Comparison of ENCODE assay signal across 9 mouse cellular contexts in genomic region chr8:72135446-72136301, GRCm38 (mm10). TPM values are rescaled to one million over a fixed set of nuclear protein-coding genes. Genes with fewer than 3 reads are reported as not detected.
DNase-seq lines count a peak whose midpoint lies in the region; ATAC-seq lines count a peak whose summit lies in the region.
"Had no signal": no experiment of that assay in that cellular context is flagged by ENCODE, and none has a peak within 500 bp of the region (broad histone marks: within the 10 kb centered on the region; RNA-seq: fewer than 3 reads in every experiment).

No protein-coding gene starts in this region.

- peak overlapping the region; percentile 76 for H3K4me3 ChIP-seq in forebrain, embryonic 11.5 days (ENCODE audit: low read depth, low read length)
- peak overlapping the region; percentile 77 for H3K4me3 ChIP-seq in limb, embryonic 11.5 days (ENCODE audit: low read depth, low read length)
- peak overlapping the region; percentile 58 for H3K4me3 ChIP-seq in midbrain, embryonic 11.5 days (ENCODE audit: low read depth, low read length)

- peak overlapping the region; percentile 89 for H3K4me2 ChIP-seq in forebrain, embryonic 11.5 days (ENCODE audit: low read depth, low read length, severe bottlenecking)
- peak overlapping the region; percentile 78 for H3K4me2 ChIP-seq in limb, embryonic 11.5 days (ENCODE audit: low read depth, severe bottlenecking)
- H3K4me2 ChIP-seq in midbrain, embryonic 11.5 days: peak overlapping the region; percentile 86

- H3K27me3 ChIP-seq in forebrain, embryonic 11.5 days (ENCODE audit: control insufficient read depth, insufficient read depth, low read length): no peaks in the 10 kb centered on the region
- H3K27me3 ChIP-seq in limb, embryonic 11.5 days (ENCODE audit: control insufficient read depth, insufficient read depth, low read length): no peaks in the 10 kb centered on the region
- H3K27me3 ChIP-seq in midbrain, embryonic 11.5 days (ENCODE audit: control insufficient read depth, insufficient read depth, low read length): no peaks in the 10 kb centered on the region
- no peaks in the 10 kb centered on the region for H3K27me3 ChIP-seq in splenic B cell, adult 2 months (ENCODE audit: control insufficient read depth, insufficient read depth, low read length, poor library complexity, severe bottlenecking)

- peaks cover 4% of the 10 kb centered on the region; the same call in 1 of the 2 replicates for H3K4me1 ChIP-seq in forebrain, embryonic 11.5 days (replicated peaks; ENCODE audit: control insufficient read depth, insufficient read depth, low read length)
- peaks cover 3% of the 10 kb centered on the region; the same call in 1 of the 2 replicates for H3K4me1 ChIP-seq in limb, embryonic 11.5 days (ENCODE audit: control insufficient read depth, insufficient read depth, low read length)
- H3K4me1 ChIP-seq in midbrain, embryonic 11.5 days (ENCODE audit: control insufficient read depth, insufficient read depth, low read length): peaks cover 8% of the 10 kb centered on the region

- H3K27ac ChIP-seq in forebrain, embryonic 11.5 days (ENCODE audit: low read depth, low read length): peak overlapping the region; percentile 95
- H3K27ac ChIP-seq in limb, embryonic 11.5 days (replicated peaks; ENCODE audit: low read depth, low read length): peak overlapping the region; percentile 98
- H3K27ac ChIP-seq in midbrain, embryonic 11.5 days (ENCODE audit: low read depth, low read length): peak overlapping the region; percentile 93

- peak overlapping the region; percentile 96 for H3K9ac ChIP-seq in forebrain, embryonic 11.5 days (ENCODE audit: low read length)
- H3K9ac ChIP-seq in limb, embryonic 11.5 days (ENCODE audit: low read length): peak overlapping the region; percentile 98
- peak overlapping the region; percentile 86 for H3K9ac ChIP-seq in midbrain, embryonic 11.5 days (ENCODE audit: low read length)

- no peaks in the 10 kb centered on the region for H3K9me3 ChIP-seq in forebrain, embryonic 11.5 days (ENCODE audit: control insufficient read depth, low read length)
- no peaks in the 10 kb centered on the region for H3K9me3 ChIP-seq in limb, embryonic 11.5 days (ENCODE audit: control insufficient read depth, low read length)
- H3K9me3 ChIP-seq in midbrain, embryonic 11.5 days (ENCODE audit: control insufficient read depth, low read length): no peaks in the 10 kb centered on the region

- ATAC-seq in forebrain, embryonic 11.5 days (replicated peaks; ENCODE audit: low FRiP score): peak; percentile 81
- ATAC-seq in limb, embryonic 11.5 days (ENCODE audit: insufficient number of reproducible peaks, low FRiP score, low TSS enrichment, low read depth): peak; percentile 69
- peak; percentile 77 for ATAC-seq in midbrain, embryonic 11.5 days (ENCODE audit: low FRiP score)
- no peak for ATAC-seq in erythroid progenitor cell, adult 5-6 weeks (replicated peaks; ENCODE audit: low FRiP score, poor library complexity, severe bottlenecking)

- intact Hi-C loops in heart, postnatal 25 days (cut with DNase I): no loop called here

- under 1% methylated on average over 62 of the region's 62 CpGs for WGBS in forebrain, embryonic 11.5 days
- WGBS in limb, embryonic 11.5 days: under 1% methylated on average over 62 of the region's 62 CpGs
- under 1% methylated on average over 59 of the region's 62 CpGs for WGBS in midbrain, embryonic 11.5 days

- H3K36me3 ChIP-seq in forebrain, embryonic 11.5 days (ENCODE audit: control insufficient read depth, insufficient read depth, low read length): peaks cover 5% of the 10 kb centered on the region; the same call in 1 of the 2 replicates
- peaks cover 13% of the 10 kb centered on the region for H3K36me3 ChIP-seq in limb, embryonic 11.5 days (ENCODE audit: control insufficient read depth, insufficient read depth, low read length)
- H3K36me3 ChIP-seq in midbrain, embryonic 11.5 days (ENCODE audit: control insufficient read depth, insufficient read depth, low read length): peaks cover 5% of the 10 kb centered on the region
- peaks cover 10% of the 10 kb centered on the region for H3K36me3 ChIP-seq in splenic B cell, adult 2 months (ENCODE audit: control insufficient read depth, insufficient read depth, low read length, poor library complexity, severe bottlenecking)

- DNase-seq in CD8-positive naive resting alpha-beta T cell, adult 2 months (ENCODE audit: low read depth in 2 of 2, low spot score in 2 of 2): peak; percentile 35 to 44
- peak; percentile 66 for DNase-seq in adrenal gland, postnatal 14 days
- peak; percentile 88 for DNase-seq in forebrain, embryonic 11.5 days (ENCODE audit: low spot score)
- DNase-seq in heart, postnatal 25 days (ENCODE audit: low spot score): peak; percentile 37
- peak; percentile 86 for DNase-seq in limb, embryonic 11.5 days (ENCODE audit: low spot score)
- peak; percentile 95 for DNase-seq in midbrain, embryonic 11.5 days (ENCODE audit: low spot score, missing footprints)
- DNase-seq in splenic B cell, adult 2 months (ENCODE audit: low read depth, low spot score): peak; percentile 59

RNA-seq across cellular contexts. Expression of gene Tpm4, which starts 0.9 kb away (rescaled TPM):
- total RNA-seq in adrenal gland, postnatal 14 days (2021): 286 and 295 TPM in 2 replicates
- 539 and 557 TPM in 2 replicates for polyA plus RNA-seq in forebrain, embryonic 11.5 days (2014; fragmentation: Nextera tagmentation; extraction: Ambion mirVana)
- 100 to 1,000 TPM; 105 to 108 TPM for total RNA-seq in heart, postnatal 25 days (2021)
- polyA plus RNA-seq in limb, embryonic 11.5 days (2014; fragmentation: Nextera tagmentation; extraction: Ambion mirVana): 789 and 800 TPM in 2 replicates
- polyA plus RNA-seq in midbrain, embryonic 11.5 days (2014; fragmentation: Nextera tagmentation; extraction: Ambion mirVana): 548 and 589 TPM in 2 replicates
- total RNA-seq in erythroid progenitor cell, adult 5-6 weeks (2015; ENCODE audit: low replicate concordance): 19.3 and 26.3 TPM in 2 replicates
- 20.3 and 23.4 TPM in 2 replicates for total RNA-seq in erythroid progenitor cell, adult 5-6 weeks (2017; ENCODE audit: low replicate concordance)

RNA-seq across cellular contexts. Expression of gene Rab8a, which starts 25.3 kb away (rescaled TPM):
- 64.5 and 66.1 TPM in 2 replicates for total RNA-seq in adrenal gland, postnatal 14 days (2021)
- polyA plus RNA-seq in forebrain, embryonic 11.5 days (2014; fragmentation: Nextera tagmentation; extraction: Ambion mirVana): 90.5 and 110 TPM in 2 replicates
- 10 to 100 TPM; 23.4 to 23.5 TPM for total RNA-seq in heart, postnatal 25 days (2021)
- 98.8 and 123 TPM in 2 replicates for polyA plus RNA-seq in limb, embryonic 11.5 days (2014; fragmentation: Nextera tagmentation; extraction: Ambion mirVana)
- polyA plus RNA-seq in midbrain, embryonic 11.5 days (2014; fragmentation: Nextera tagmentation; extraction: Ambion mirVana): 103 and 107 TPM in 2 replicates
- 47.8 and 47.9 TPM in 2 replicates for total RNA-seq in erythroid progenitor cell, adult 5-6 weeks (2015; ENCODE audit: low replicate concordance)
- total RNA-seq in erythroid progenitor cell, adult 5-6 weeks (2017; ENCODE audit: low replicate concordance): 130 and 194 TPM in 2 replicates

RNA-seq across cellular contexts. Expression of gene Olfr374, which starts 28.8 kb away (rescaled TPM):
- not detected in 2 replicates for total RNA-seq in adrenal gland, postnatal 14 days (2021)
- not detected in 2 replicates for polyA plus RNA-seq in forebrain, embryonic 11.5 days (2014; fragmentation: Nextera tagmentation; extraction: Ambion mirVana)
- not detected for total RNA-seq in heart, postnatal 25 days (2021)
- polyA plus RNA-seq in limb, embryonic 11.5 days (2014; fragmentation: Nextera tagmentation; extraction: Ambion mirVana): not detected in 2 replicates
- not detected in 2 replicates for polyA plus RNA-seq in midbrain, embryonic 11.5 days (2014; fragmentation: Nextera tagmentation; extraction: Ambion mirVana)
- not detected in 2 replicates for total RNA-seq in erythroid progenitor cell, adult 5-6 weeks (2015; ENCODE audit: low replicate concordance)
- not detected in 2 replicates for total RNA-seq in erythroid progenitor cell, adult 5-6 weeks (2017; ENCODE audit: low replicate concordance)
- total RNA-seq: hematopoietic stem cell, adult 5-6 weeks had no signal

RNA-seq across cellular contexts. Expression of gene Olfr373, which starts 52.7 kb away (rescaled TPM):
- total RNA-seq in adrenal gland, postnatal 14 days (2021): not detected in 2 replicates
- polyA plus RNA-seq in forebrain, embryonic 11.5 days (2014; fragmentation: Nextera tagmentation; extraction: Ambion mirVana): not detected in 2 replicates
- not detected for total RNA-seq in heart, postnatal 25 days (2021)
- 0.04 TPM in 1 of 2 replicates, not detected in the other for polyA plus RNA-seq in limb, embryonic 11.5 days (2014; fragmentation: Nextera tagmentation; extraction: Ambion mirVana)
- not detected in 2 replicates for polyA plus RNA-seq in midbrain, embryonic 11.5 days (2014; fragmentation: Nextera tagmentation; extraction: Ambion mirVana)
- not detected in 2 replicates for total RNA-seq in erythroid progenitor cell, adult 5-6 weeks (2015; ENCODE audit: low replicate concordance)
- total RNA-seq in erythroid progenitor cell, adult 5-6 weeks (2017; ENCODE audit: low replicate concordance): not detected in 2 replicates
- total RNA-seq: hematopoietic stem cell, adult 5-6 weeks had no signal

RNA-seq across cellular contexts. Expression of gene Hsh2d, which starts 53.8 kb away (rescaled TPM):
- total RNA-seq in adrenal gland, postnatal 14 days (2021): 0.94 TPM in 1 of 2 replicates, not detected in the other
- polyA plus RNA-seq in forebrain, embryonic 11.5 days (2014; fragmentation: Nextera tagmentation; extraction: Ambion mirVana): not detected in 2 replicates
- total RNA-seq in heart, postnatal 25 days (2021): not detected
- 0.20 TPM in 1 of 2 replicates, not detected in the other for polyA plus RNA-seq in limb, embryonic 11.5 days (2014; fragmentation: Nextera tagmentation; extraction: Ambion mirVana)
- polyA plus RNA-seq in midbrain, embryonic 11.5 days (2014; fragmentation: Nextera tagmentation; extraction: Ambion mirVana): not detected in 2 replicates
- 1.4 and 4.6 TPM in 2 replicates for total RNA-seq in erythroid progenitor cell, adult 5-6 weeks (2015; ENCODE audit: low replicate concordance)
- total RNA-seq in erythroid progenitor cell, adult 5-6 weeks (2017; ENCODE audit: low replicate concordance): 0.64 TPM in 1 of 2 replicates, not detected in the other

Comparison
In these comparisons a context has a peak if more than half of its experiments do, and no peak if none do; other contexts are left out.
1. DNase-seq: peak in every context shown above with its lines; median percentile 95 in midbrain, embryonic 11.5 days; 88 in forebrain, embryonic 11.5 days; 86 in limb, embryonic 11.5 days; 66 in adrenal gland, postnatal 14 days; 59 in splenic B cell, adult 2 months; 40 in CD8-positive naive resting alpha-beta T cell, adult 2 months; 37 in heart, postnatal 25 days.